Mouse (Mus musculus): Measurements from ENCODE around the gene Zfp174. TPM values are rescaled to one million over a fixed set of nuclear protein-coding genes. Genes with fewer than 3 reads are reported as not detected.
"Not testable (repeated sequence)": the region's sequence is repeated elsewhere in the genome, so short reads cannot be mapped to it uniquely, and the experiment has no call there.

Zfp174 gene
- polyA plus RNA-seq, 1 experiment from 2014 or later, result 3.2 TPM

- Histone ChIP-seq H3K9ac (replicated peaks; ENCODE audit: low read length) (no peak overlapping the region), H3K36me3 (ENCODE audit: control insufficient read depth, insufficient read depth, low read length) (no peaks in the 10 kb centered on the region), H3K9me3 (ENCODE audit: control insufficient read depth, low read length) (no peaks in the 10 kb centered on the region), H3K4me2 (ENCODE audit: low read length) (no peak overlapping the region), H3K4me3 (replicated peaks; ENCODE audit: low read depth, low read length) (no peak overlapping the region), H3K27me3 (ENCODE audit: control insufficient read depth, insufficient read depth, low read length) (no peaks in the 10 kb centered on the region), H3K27ac (replicated peaks; ENCODE audit: low read depth, low read length) (no peak overlapping the region), H3K4me1 (ENCODE audit: control insufficient read depth, insufficient read depth, low read length) (0 out of 2 replicates have a peak, but pooled peaks cover 2% of the 10 kb centered on the region)
- peak; percentile 41 for DNase-seq
- WGBS, result 67% methylated on average over 17 of the region's 17 CpGs
- no peak for ATAC-seq (ENCODE audit: low FRiP score, low TSS enrichment)
Observed at GRCm38 (mm10) chr16:3839157-3839885, 7.7 kb upstream of the Zfp174 start.

DNA sequence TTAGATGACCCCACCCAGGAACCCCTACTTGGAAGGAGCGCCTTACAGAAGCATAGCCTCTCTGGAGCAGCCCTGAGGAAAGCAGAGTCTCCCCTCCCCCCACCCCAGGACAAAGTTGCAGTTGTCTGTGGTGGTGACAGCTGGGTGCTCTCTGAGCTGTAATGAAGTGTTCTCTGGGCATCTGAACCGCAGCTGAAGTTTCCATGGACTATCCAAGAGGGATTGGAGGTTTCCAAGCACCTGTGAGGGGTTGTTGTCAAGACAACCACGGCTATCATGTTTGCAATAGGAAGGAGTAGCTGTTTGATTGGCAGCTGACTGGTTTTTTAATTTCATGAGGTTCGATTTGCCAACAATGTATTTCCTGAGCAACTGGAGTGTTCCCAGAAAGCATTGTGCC, 4.1 kb upstream of the Zfp174 start:
- H3K27me3 ChIP-seq (ENCODE audit: control insufficient read depth, insufficient read depth, low read length), result no peaks in the 10 kb centered on the region
- no peaks in the 10 kb centered on the region for H3K36me3 ChIP-seq (ENCODE audit: control insufficient read depth, insufficient read depth, low read length)
- no peak overlapping the region for H3K4me3 ChIP-seq (replicated peaks; ENCODE audit: low read depth, low read length)
- H3K4me2 ChIP-seq (ENCODE audit: low read length), result no peak overlapping the region
- DNase-seq (peak; percentile 14), ATAC-seq (ENCODE audit: low FRiP score, low TSS enrichment) (no peak)
- 26% methylated on average over 4 of the region's 4 CpGs for WGBS
- peaks cover 8% of the 10 kb centered on the region; the same call in 1 of the 2 replicates for H3K4me1 ChIP-seq (ENCODE audit: control insufficient read depth, insufficient read depth, low read length)
- H3K9me3 ChIP-seq (ENCODE audit: control insufficient read depth, low read length), result no peaks in the 10 kb centered on the region
- H3K9ac ChIP-seq (replicated peaks; ENCODE audit: low read length), result no peak overlapping the region
- H3K27ac ChIP-seq (replicated peaks; ENCODE audit: low read depth, low read length), result no peak overlapping the region

GRCm38 (mm10) chr16:3843796-3844195, 3.3 kb upstream of the Zfp174 start:
- ATAC-seq (ENCODE audit: low FRiP score, low TSS enrichment), result no peak
- DNase-seq, result no peak
- Histone ChIP-seq H3K4me1 (ENCODE audit: control insufficient read depth, insufficient read depth, low read length) (peaks cover 8% of the 10 kb centered on the region; the same call in 1 of the 2 replicates), H3K27ac (replicated peaks; ENCODE audit: low read depth, low read length) (no peak overlapping the region), H3K36me3 (ENCODE audit: control insufficient read depth, insufficient read depth, low read length) (no peaks in the 10 kb centered on the region), H3K4me3 (replicated peaks; ENCODE audit: low read depth, low read length) (no peak overlapping the region), H3K9ac (replicated peaks; ENCODE audit: low read length) (no peak overlapping the region), H3K9me3 (ENCODE audit: control insufficient read depth, low read length) (no peaks in the 10 kb centered on the region), H3K4me2 (ENCODE audit: low read length) (no peak overlapping the region), H3K27me3 (ENCODE audit: control insufficient read depth, insufficient read depth, low read length) (no peaks in the 10 kb centered on the region)
- WGBS, result 74% methylated on average over 1 of the region's 1 CpGs

- H3K36me3 ChIP-seq (ENCODE audit: control insufficient read depth, insufficient read depth, low read length), result no peaks in the 10 kb centered on the region
- 65% methylated on average over 4 of the region's 4 CpGs for WGBS
Observed at GRCm38 (mm10) chr16:3847871-3848270, 803 bp downstream of the Zfp174 start.

GRCm38 (mm10) chr16:3848416-3848815, 1.3 kb downstream of the Zfp174 start:
- WGBS, result 71% methylated on average over 3 of the region's 3 CpGs
- H3K9me3 ChIP-seq (ENCODE audit: control insufficient read depth, low read length), result no peaks in the 10 kb centered on the region
- H3K36me3 ChIP-seq (ENCODE audit: control insufficient read depth, insufficient read depth, low read length), result no peaks in the 10 kb centered on the region
- no peak overlapping the region for H3K4me3 ChIP-seq (replicated peaks; ENCODE audit: low read depth, low read length)
- ATAC-seq (ENCODE audit: low FRiP score, low TSS enrichment) (no peak), DNase-seq (no peak)
- H3K27me3 ChIP-seq (ENCODE audit: control insufficient read depth, insufficient read depth, low read length), result no peaks in the 10 kb centered on the region
- H3K4me1 ChIP-seq (ENCODE audit: control insufficient read depth, insufficient read depth, low read length), result peaks cover 8% of the 10 kb centered on the region; the same call in 1 of the 2 replicates
- H3K4me2 ChIP-seq (ENCODE audit: low read length), result no peak overlapping the region; the same call in 1 of the 2 replicates
- H3K9ac ChIP-seq (replicated peaks; ENCODE audit: low read length), result no peak overlapping the region
- H3K27ac ChIP-seq (replicated peaks; ENCODE audit: low read depth, low read length), result no peak overlapping the region

More at GRCm38 (mm10) chr16:3847871-3848270, 803 bp downstream of the Zfp174 start:
- Histone ChIP-seq H3K27ac (replicated peaks; ENCODE audit: low read depth, low read length) (no peak overlapping the region), H3K27me3 (ENCODE audit: control insufficient read depth, insufficient read depth, low read length) (no peaks in the 10 kb centered on the region), H3K4me1 (ENCODE audit: control insufficient read depth, insufficient read depth, low read length) (peaks cover 9% of the 10 kb centered on the region; the same call in 1 of the 2 replicates), H3K9ac (replicated peaks; ENCODE audit: low read length) (peak overlapping the region; percentile 71), H3K9me3 (ENCODE audit: control insufficient read depth, low read length) (no peaks in the 10 kb centered on the region), H3K4me2 (ENCODE audit: low read length) (peak overlapping the region; percentile 68), H3K4me3 (replicated peaks; ENCODE audit: low read depth, low read length) (peak overlapping the region; percentile 71)
- peak; percentile 13 for DNase-seq
- ATAC-seq (ENCODE audit: low FRiP score, low TSS enrichment), result no peak

DNA sequence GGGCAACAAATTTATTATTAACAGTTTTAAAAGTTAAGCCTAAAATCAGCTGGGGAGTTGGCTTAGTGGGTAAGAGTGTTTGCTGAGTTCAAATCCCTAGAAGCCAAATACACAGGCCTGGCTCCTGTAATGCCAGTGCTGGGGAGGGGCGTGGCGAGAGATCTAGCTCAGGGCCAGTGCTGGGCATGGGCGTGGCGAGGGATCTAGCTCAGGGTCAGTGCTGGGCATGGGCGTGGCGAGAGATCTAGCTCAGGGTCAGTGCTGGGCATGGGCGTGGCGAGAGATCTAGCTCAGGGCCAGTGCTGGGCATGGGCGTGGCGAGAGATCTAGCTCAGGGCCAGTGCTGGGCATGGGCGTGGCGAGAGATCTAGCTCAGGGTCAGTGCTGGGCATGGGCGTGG, 4.2 kb downstream of the Zfp174 start:
- not testable (repeated sequence) for H3K27me3 ChIP-seq (ENCODE audit: control insufficient read depth, insufficient read depth, low read length); H3K4me2 ChIP-seq (ENCODE audit: low read length); H3K36me3 ChIP-seq (ENCODE audit: control insufficient read depth, insufficient read depth, low read length); DNase-seq; ATAC-seq (ENCODE audit: low FRiP score, low TSS enrichment); H3K9me3 ChIP-seq (ENCODE audit: control insufficient read depth, low read length); H3K4me3 ChIP-seq (replicated peaks; ENCODE audit: low read depth, low read length); H3K4me1 ChIP-seq (ENCODE audit: control insufficient read depth, insufficient read depth, low read length); H3K27ac ChIP-seq (replicated peaks; ENCODE audit: low read depth, low read length); H3K9ac ChIP-seq (replicated peaks; ENCODE audit: low read length)
- 88% methylated on average over 13 of the region's 13 CpGs for WGBS

DNA sequence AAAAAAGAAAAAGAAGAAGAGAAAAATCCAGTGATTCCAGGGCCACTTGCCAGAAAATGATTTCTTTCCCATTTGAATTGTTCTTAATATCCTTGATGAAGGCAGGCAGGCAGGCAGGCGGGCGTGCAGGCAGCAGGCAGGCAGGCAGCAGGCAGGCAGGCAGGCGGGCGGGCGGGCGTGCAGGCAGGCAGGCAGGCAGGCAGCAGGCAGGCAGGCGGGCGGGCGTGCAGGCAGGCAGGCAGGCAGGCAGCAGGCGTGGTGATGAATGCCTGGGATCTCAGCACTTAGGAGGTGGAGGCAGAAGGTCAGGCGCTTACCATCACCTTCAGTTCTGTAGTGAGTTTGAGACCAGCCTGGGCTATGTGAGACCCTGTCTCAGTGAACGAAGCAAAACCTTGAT, 5.5 kb downstream of the Zfp174 start:
- H3K36me3 ChIP-seq (ENCODE audit: control insufficient read depth, insufficient read depth, low read length), result no peaks in the 10 kb centered on the region
- H3K27me3 ChIP-seq (ENCODE audit: control insufficient read depth, insufficient read depth, low read length), result no peaks in the 10 kb centered on the region
- H3K4me3 ChIP-seq (replicated peaks; ENCODE audit: low read depth, low read length), result no peak overlapping the region
- H3K9me3 ChIP-seq (ENCODE audit: control insufficient read depth, low read length), result no peaks in the 10 kb centered on the region
- H3K9ac ChIP-seq (replicated peaks; ENCODE audit: low read length), result no peak overlapping the region
- H3K4me1 ChIP-seq (ENCODE audit: control insufficient read depth, insufficient read depth, low read length), result peaks cover 7% of the 10 kb centered on the region; the same call in 1 of the 2 replicates
- no peak for DNase-seq
- WGBS, result 31% methylated on average over 12 of the region's 12 CpGs
- H3K27ac ChIP-seq (replicated peaks; ENCODE audit: low read depth, low read length), result no peak overlapping the region
- ATAC-seq (ENCODE audit: low FRiP score, low TSS enrichment), result no peak
- no peak overlapping the region for H3K4me2 ChIP-seq (ENCODE audit: low read length)

DNA sequence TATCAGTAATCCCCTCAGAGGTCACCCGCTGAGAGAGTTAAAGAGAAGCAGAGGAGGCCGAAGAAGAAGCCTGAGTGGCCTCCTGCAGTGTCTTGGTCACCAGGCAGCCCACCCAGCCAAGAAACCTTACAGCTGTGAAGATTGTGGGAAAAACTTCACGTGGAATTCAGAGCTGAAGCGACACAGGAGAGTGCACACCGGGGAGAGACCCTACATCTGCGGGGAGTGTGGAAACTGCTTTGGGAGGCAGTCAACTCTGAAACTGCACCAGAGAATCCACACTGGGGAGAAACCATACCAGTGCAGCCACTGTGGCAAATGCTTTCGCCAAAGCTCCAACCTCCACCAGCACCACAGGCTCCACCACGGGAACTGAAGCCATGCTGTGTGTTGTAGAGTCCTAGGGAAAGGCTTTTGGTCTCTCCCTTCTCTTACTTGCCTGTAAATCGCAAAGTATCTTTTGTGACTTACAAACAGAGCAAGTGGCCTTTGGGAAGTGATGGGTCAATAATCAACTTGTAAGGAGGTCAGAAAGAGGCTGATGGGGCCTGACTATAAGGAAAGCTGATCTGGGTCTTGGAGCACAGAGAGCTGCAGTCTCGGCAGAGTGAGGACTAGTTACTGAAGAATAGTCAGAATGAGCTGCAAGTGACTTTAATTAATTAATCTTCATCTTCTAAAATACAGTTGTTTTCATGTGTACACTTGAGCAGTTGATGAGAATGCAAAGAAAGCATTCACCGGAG, 7.5 kb downstream of the Zfp174 start:
- ATAC-seq (ENCODE audit: low FRiP score, low TSS enrichment), result no peak
- Histone ChIP-seq H3K9me3 (ENCODE audit: control insufficient read depth, low read length) (no peaks in the 10 kb centered on the region), H3K4me2 (ENCODE audit: low read length) (no peak overlapping the region), H3K27ac (replicated peaks; ENCODE audit: low read depth, low read length) (no peak overlapping the region), H3K36me3 (ENCODE audit: control insufficient read depth, insufficient read depth, low read length) (no peaks in the 10 kb centered on the region), H3K4me1 (ENCODE audit: control insufficient read depth, insufficient read depth, low read length) (0 out of 2 replicates have a peak, but pooled peaks cover 2% of the 10 kb centered on the region), H3K4me3 (replicated peaks; ENCODE audit: low read depth, low read length) (no peak overlapping the region), H3K27me3 (ENCODE audit: control insufficient read depth, insufficient read depth, low read length) (no peaks in the 10 kb centered on the region), H3K9ac (replicated peaks; ENCODE audit: low read length) (no peak overlapping the region)
- WGBS, result 38% methylated on average over 11 of the region's 11 CpGs
- no peak for DNase-seq
